Mouse (Mus musculus) liver, embryonic 12.5 days (tissue): Measurements from ENCODE around the gene Ttc41. TPM values are rescaled to one million over a fixed set of nuclear protein-coding genes. Genes with fewer than 3 reads are reported as not detected.
"Not testable (repeated sequence)": the region's sequence is repeated elsewhere in the genome, so short reads cannot be mapped to it uniquely, and the experiment has no call there.

ENCODE experiments used
- ATAC-seq: fragments of 200-750 bp; cut with Nextera tagmentation; 2 replicates; pipeline ENCODE4 v1.8.0; 2017; ENCODE audit warnings: moderate number of reproducible peaks, mild to moderate bottlenecking, moderate library complexity
- H3K27ac ChIP-seq: fragments of 300-500 bp; sonication (generic); 2 replicates; pipeline ENCODE4 v1.5.1; 2016; ENCODE audit warnings: mild to moderate bottlenecking
- H3K27me3 ChIP-seq: fragments of 300-500 bp; sonication (generic); replicated peaks from 2 replicates; pipeline ENCODE4 v1.6.1; 2016; ENCODE audit warnings: mild to moderate bottlenecking, moderate library complexity
- H3K36me3 ChIP-seq: fragments of 300-500 bp; sonication (generic); 2 replicates; pipeline ENCODE4 v1.6.1; 2016; ENCODE audit warnings: mild to moderate bottlenecking, moderate library complexity
- H3K4me1 ChIP-seq: fragments of 300-500 bp; sonication (generic); 2 replicates; pipeline ENCODE4 v1.6.1; 2016
- H3K4me2 ChIP-seq: fragments of 300-500 bp; sonication (generic); 2 replicates; pipeline ENCODE4 v1.6.1; 2016; ENCODE audit warnings: mild to moderate bottlenecking, moderate library complexity
- H3K4me3 ChIP-seq: fragments of 300-500 bp; sonication (generic); 2 replicates; pipeline ENCODE4 v1.5.1; 2016; ENCODE audit warnings: mild to moderate bottlenecking, moderate library complexity
- H3K9ac ChIP-seq: fragments of 300-500 bp; sonication (generic); 2 replicates; pipeline ENCODE4 v1.6.1; 2016; ENCODE audit warnings: mild to moderate bottlenecking, moderate library complexity
- H3K9me3 ChIP-seq: fragments of 300-500 bp; sonication (generic); replicated peaks from 2 replicates; pipeline ENCODE4 v1.6.1; 2016; ENCODE audit warnings: mild to moderate bottlenecking, moderate library complexity
- WGBS: fragments of 180-500 bp; shearing (Covaris S2); methylation state at CpG from one replicate; pipeline ENCODE4 v1.1.7; 2016; ENCODE audit not compliant: insufficient replicate concordance; 5-methylcytosine and 5-hydroxymethylcytosine counted together
- polyA plus RNA-seq: library from polyadenylated mRNA; unstranded; fragments of >200 nt; fragmentation: Nextera tagmentation; extraction: Ambion mirVana; gene quantifications from 2 replicates; pipeline ENCODE4 v1.2.1, GENCODE M21; 2016

Gene Ttc41
- polyA plus RNA-seq: 0.95 and 0.96 TPM in 2 replicates

GRCm38 (mm10) chr10:86705318-86705921, at the start of gene Ttc41, which contains the start of gene Hsp90b1:
TSS of gene Ttc41 (plus strand) at chr10:86705811.
TSS of gene Hsp90b1 (minus strand) at chr10:86705509.
- peaks cover 37% of the 10 kb centered on the region for H3K36me3 ChIP-seq

GRCm38 (mm10) chr10:86670550-86670949, 35.1 kb upstream of the Ttc41 start:
- H3K4me1 ChIP-seq, H3K27ac ChIP-seq, H3K36me3 ChIP-seq, H3K27me3 ChIP-seq, ATAC-seq, H3K4me3 ChIP-seq, H3K4me2 ChIP-seq, H3K9ac ChIP-seq, H3K9me3 ChIP-seq: not testable (repeated sequence)
- 74% methylated on average over 4 of the region's 4 CpGs for WGBS

More at GRCm38 (mm10) chr10:86705318-86705921, at the start of gene Ttc41, which contains the start of gene Hsp90b1:
- H3K9ac ChIP-seq: peak within 1 kb of the TSS; percentile 91
- H3K4me2 ChIP-seq: peak within 1 kb of the TSS; percentile 83
- H3K27ac ChIP-seq: peak within 1 kb of the TSS; percentile 90
- H3K4me1 ChIP-seq: peaks cover 57% of the 10 kb centered on the region
- no peaks in the 10 kb centered on the region for H3K27me3 ChIP-seq
- H3K4me3 ChIP-seq: peak within 1 kb of the TSS; percentile 93
- no peaks in the 10 kb centered on the region for H3K9me3 ChIP-seq
- peak; percentile 96 for ATAC-seq
- WGBS: under 1% methylated on average over 51 of the region's 51 CpGs

- Histone ChIP-seq H3K4me2 (peak overlapping the region; percentile 80), H3K4me3 (peak overlapping the region; percentile 75)
- H3K36me3 ChIP-seq, H3K27me3 ChIP-seq, H3K9ac ChIP-seq, H3K27ac ChIP-seq, H3K9me3 ChIP-seq, H3K4me1 ChIP-seq: not testable (repeated sequence)
- WGBS: 36% methylated on average over 2 of the region's 2 CpGs
- ATAC-seq: peak; percentile 20; the same call in 1 of the 2 replicates
These were observed 20.8 kb upstream of the Ttc41 start for GRCm38 (mm10) chr10:86684797-86685178.

GRCm38 (mm10) chr10:86685179-86686016, 20.2 kb upstream of the Ttc41 start:
- WGBS: under 1% methylated on average over 52 of the region's 53 CpGs
- H3K4me1 ChIP-seq, H3K27me3 ChIP-seq, H3K9me3 ChIP-seq: not testable (repeated sequence)
- Histone ChIP-seq H3K27ac (peak overlapping the region; percentile 76), H3K4me2 (peak overlapping the region; percentile 80), H3K4me3 (peak overlapping the region; percentile 75), H3K36me3 (peaks cover 10% of the 10 kb centered on the region), H3K9ac (peak overlapping the region; percentile 86)
- ATAC-seq: peak; percentile 90

- H3K27me3 ChIP-seq, H3K4me1 ChIP-seq, H3K27ac ChIP-seq, H3K9me3 ChIP-seq, ATAC-seq: not testable (repeated sequence)
- Histone ChIP-seq H3K9ac (peak overlapping the region; percentile 86), H3K4me2 (peak overlapping the region; percentile 80), H3K4me3 (peak overlapping the region; percentile 75), H3K36me3 (peaks cover 14% of the 10 kb centered on the region)
- whole genome bisulfite sequencing: 17% methylated on average over 9 of the region's 9 CpGs
These were observed 19.6 kb upstream of the Ttc41 start for GRCm38 (mm10) chr10:86686017-86686360.

GRCm38 (mm10) chr10:86700251-86700650, 5.4 kb upstream of the Ttc41 start:
- Histone ChIP-seq H3K4me1 (peaks cover 53% of the 10 kb centered on the region), H3K36me3 (peaks cover 85% of the 10 kb centered on the region), H3K4me2 (peak overlapping the region; percentile 34; the same call in 1 of the 2 replicates), H3K27ac (no peak overlapping the region), H3K4me3 (no peak overlapping the region), H3K27me3 (no peaks in the 10 kb centered on the region), H3K9me3 (no peaks in the 10 kb centered on the region), H3K9ac (peak overlapping the region; percentile 27; the same call in 1 of the 2 replicates)
- 72% methylated on average over 3 of the region's 3 CpGs for WGBS
- ATAC-seq: no peak

GRCm38 (mm10) chr10:86700973-86701372, 4.6 kb upstream of the Ttc41 start:
- Histone ChIP-seq H3K4me3 (peak overlapping the region; percentile 9; the same call in 1 of the 2 replicates), H3K27me3 (no peaks in the 10 kb centered on the region), H3K27ac (no peak overlapping the region), H3K36me3 (peaks cover 77% of the 10 kb centered on the region), H3K9me3 (no peaks in the 10 kb centered on the region), H3K4me2 (peak overlapping the region; percentile 34), H3K4me1 (peaks cover 53% of the 10 kb centered on the region), H3K9ac (peak overlapping the region; percentile 42; the same call in 1 of the 2 replicates)
- no peak for ATAC-seq
- WGBS: 53% methylated on average over 3 of the region's 3 CpGs

GRCm38 (mm10) chr10:86702312-86702920, 3.2 kb upstream of the Ttc41 start:
- peak overlapping the region; percentile 83; the same call in 1 of the 2 replicates for H3K4me2 ChIP-seq
- peaks cover 66% of the 10 kb centered on the region for H3K36me3 ChIP-seq
- no peaks in the 10 kb centered on the region for H3K27me3 ChIP-seq
- no peak overlapping the region for H3K9ac ChIP-seq
- H3K4me3 ChIP-seq: no peak overlapping the region; the same call in 1 of the 2 replicates
- peaks cover 64% of the 10 kb centered on the region for H3K4me1 ChIP-seq
- H3K9me3 ChIP-seq: no peaks in the 10 kb centered on the region
- WGBS: 73% methylated on average over 4 of the region's 4 CpGs
- no peak for ATAC-seq
- H3K27ac ChIP-seq: no peak overlapping the region

- ATAC-seq: no peak
- Histone ChIP-seq H3K4me1 (peaks cover 70% of the 10 kb centered on the region), H3K27me3 (no peaks in the 10 kb centered on the region), H3K9ac (peak overlapping the region; percentile 91), H3K36me3 (peaks cover 57% of the 10 kb centered on the region), H3K9me3 (no peaks in the 10 kb centered on the region), H3K4me3 (peak overlapping the region; percentile 93), H3K4me2 (peak overlapping the region; percentile 83), H3K27ac (no peak overlapping the region)
- WGBS: 64% methylated on average over 4 of the region's 4 CpGs
These were observed 2.2 kb upstream of the Ttc41 start for GRCm38 (mm10) chr10:86703375-86703774.

GRCm38 (mm10) chr10:86704141-86704540, 1.5 kb upstream of the Ttc41 start:
- Histone ChIP-seq H3K36me3 (peaks cover 50% of the 10 kb centered on the region), H3K9me3 (no peaks in the 10 kb centered on the region), H3K27ac (0 out of 2 replicates have a peak overlapping the region, but pooled peaks have one; percentile 36), H3K4me3 (peak overlapping the region; percentile 93), H3K27me3 (no peaks in the 10 kb centered on the region), H3K9ac (peak overlapping the region; percentile 91), H3K4me1 (peaks cover 68% of the 10 kb centered on the region), H3K4me2 (peak overlapping the region; percentile 83)
- ATAC-seq: no peak
- WGBS: 2% methylated on average over 8 of the region's 8 CpGs

GRCm38 (mm10) chr10:86704589-86705191, 921 bp upstream of the Ttc41 start:
- H3K4me2 ChIP-seq: peak overlapping the region; percentile 83

More at GRCm38 (mm10) chr10:86704589-86705191, 921 bp upstream of the Ttc41 start:
- Histone ChIP-seq H3K9ac (peak overlapping the region; percentile 91), H3K4me1 (peaks cover 63% of the 10 kb centered on the region), H3K27me3 (no peaks in the 10 kb centered on the region), H3K36me3 (peaks cover 44% of the 10 kb centered on the region), H3K9me3 (no peaks in the 10 kb centered on the region), H3K27ac (peak overlapping the region; percentile 90), H3K4me3 (peak overlapping the region; percentile 93)
- WGBS: under 1% methylated on average over 33 of the region's 33 CpGs
- ATAC-seq: no peak
